Mouse (Mus musculus): ENCODE results near the gene Lamc2.

Gene Lamc2

DNA sequence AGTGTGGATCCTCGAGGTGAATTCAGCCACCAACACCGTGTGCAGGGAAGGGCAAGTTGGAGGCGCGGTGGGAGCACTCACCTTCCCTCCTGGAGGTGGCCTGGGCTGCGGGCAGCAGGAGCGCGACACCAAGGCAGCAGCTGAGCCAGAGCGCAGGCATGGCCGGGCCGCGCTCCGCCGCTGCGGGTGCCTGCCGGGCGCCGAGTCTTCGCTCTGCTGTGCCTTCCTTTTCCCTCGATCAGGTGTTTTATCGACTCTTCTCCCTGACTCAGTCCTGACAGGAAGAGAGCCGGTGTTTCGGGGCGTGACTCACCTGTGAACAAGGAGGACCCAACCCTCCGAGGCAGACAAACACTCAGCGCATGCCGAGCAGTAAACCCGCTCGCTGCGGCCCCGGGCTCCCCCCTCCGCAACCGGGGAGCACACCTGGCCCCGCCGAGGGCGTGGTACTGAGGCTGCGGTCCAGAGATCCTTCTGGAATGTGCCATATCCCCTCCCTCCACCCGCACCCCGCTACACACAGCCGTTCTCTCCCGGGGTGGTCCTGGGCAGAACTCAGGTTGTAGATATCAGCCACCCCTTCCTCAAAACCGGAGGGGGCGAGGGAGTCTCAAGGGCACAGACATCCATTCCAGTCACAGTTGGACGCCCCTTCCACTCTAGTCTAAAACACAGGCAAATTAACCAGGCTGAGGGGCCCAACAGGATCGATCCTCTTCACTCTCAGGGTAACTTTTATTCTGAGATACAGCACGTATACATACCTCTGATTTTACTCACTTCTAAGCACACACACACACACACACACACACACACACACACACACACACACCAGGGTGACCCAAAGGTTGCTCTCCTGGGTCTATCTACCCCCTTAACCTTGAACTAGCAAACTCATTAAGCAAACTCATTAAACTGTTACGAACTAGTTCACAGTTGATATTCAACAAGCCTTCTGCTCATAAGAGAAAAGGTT is at the start of gene Lamc2:
TSS of gene Lamc2 (minus strand) at position 620 of the 976 bp plus-strand sequence.
- DNase-seq (ENCODE audit: low read depth, low spot score): peak; percentile 62

DNA sequence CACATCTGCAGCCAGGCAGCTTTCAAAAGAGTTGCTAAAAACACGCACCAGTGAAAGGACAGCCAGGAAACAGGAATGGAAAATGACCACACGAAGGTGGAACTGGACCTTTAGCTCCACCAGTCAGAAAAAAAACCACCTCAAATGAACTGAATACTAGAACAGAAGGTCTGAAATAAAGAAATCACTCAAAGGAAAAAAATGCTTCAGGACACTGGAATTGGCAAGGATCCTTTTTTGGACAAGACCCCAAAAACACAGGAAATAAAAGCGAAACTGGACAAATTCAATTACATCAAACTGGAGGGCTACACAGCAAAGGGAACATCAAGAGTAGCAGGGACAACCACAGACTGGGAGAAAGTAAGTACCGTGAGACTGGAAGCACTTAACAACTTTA is 49.3 kb upstream of the Lamc2 start:
- no peak for DNase-seq (ENCODE audit: low read depth, low spot score)

DNA sequence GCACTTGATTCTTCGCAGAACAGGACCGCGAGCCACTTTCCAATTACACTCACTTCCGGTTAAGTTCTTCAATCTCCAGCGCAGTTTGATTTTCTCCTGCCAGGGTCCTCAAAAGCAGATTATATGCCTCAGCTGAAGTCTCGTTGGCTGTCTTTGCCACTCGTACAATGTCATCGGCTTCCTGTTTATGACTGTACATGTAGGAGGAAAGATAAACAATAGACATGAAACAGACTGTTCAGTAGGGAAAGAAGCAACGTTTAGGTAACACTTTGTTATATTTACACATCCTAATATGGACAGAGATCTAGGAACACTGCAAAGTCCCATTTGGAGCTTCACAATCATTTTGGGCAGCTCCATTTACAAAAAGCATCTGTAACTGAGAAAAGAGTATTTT is 45.4 kb upstream of the Lamc2 start:
- DNase-seq (ENCODE audit: low read depth, low spot score): no peak

DNA sequence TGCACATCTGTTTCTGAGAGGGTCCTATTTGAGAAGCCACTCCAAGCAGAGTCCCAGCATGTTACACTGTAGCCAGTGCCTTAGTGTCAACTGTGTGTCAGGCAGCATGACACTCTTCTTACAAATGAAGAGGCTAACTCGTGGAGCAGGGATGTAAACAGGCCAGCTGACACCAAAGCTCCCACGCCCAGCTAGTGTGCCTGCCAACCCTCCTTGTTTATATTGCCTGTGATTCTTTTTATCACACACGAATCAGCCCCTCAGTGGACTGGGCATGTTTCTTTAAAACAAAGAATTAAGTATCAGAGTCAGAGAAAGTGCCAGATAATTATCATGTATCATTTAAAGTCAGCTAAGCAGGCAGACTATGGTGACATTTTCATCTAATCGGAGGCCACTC is 41.7 kb upstream of the Lamc2 start:
- no peak for DNase-seq (ENCODE audit: low read depth, low spot score)

- DNase-seq (ENCODE audit: low read depth, low spot score): peak; percentile 92
Observed at GRCm38 (mm10) chr1:153227096-153227495, 40.8 kb upstream of the Lamc2 start.

- DNase-seq (ENCODE audit: low read depth, low spot score): no peak
Observed at GRCm38 (mm10) chr1:153225786-153226725, 39.8 kb upstream of the Lamc2 start.

DNA sequence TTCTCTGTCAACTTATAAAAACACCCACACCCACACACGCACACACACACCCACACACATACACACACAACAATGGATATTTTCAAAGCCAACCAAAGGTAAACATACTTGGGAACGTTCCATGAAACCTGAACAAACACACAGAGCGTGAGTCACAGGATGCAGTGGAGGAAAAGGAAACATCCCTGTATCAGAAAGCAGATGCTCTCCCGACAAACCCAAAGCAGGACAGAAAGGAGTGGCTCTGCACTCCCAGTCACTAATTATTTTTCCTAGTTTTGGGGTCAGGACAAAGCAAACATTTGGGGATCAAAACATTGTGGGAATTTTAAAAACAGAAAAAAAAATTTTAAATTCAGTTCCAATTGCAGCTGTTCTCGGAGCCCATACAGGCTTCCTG is 38.1 kb upstream of the Lamc2 start:
- DNase-seq (ENCODE audit: low read depth, low spot score): no peak

GRCm38 (mm10) chr1:153219376-153219775 is 33.1 kb upstream of the Lamc2 start:
- DNase-seq (ENCODE audit: low read depth, low spot score): peak; percentile 72

DNA sequence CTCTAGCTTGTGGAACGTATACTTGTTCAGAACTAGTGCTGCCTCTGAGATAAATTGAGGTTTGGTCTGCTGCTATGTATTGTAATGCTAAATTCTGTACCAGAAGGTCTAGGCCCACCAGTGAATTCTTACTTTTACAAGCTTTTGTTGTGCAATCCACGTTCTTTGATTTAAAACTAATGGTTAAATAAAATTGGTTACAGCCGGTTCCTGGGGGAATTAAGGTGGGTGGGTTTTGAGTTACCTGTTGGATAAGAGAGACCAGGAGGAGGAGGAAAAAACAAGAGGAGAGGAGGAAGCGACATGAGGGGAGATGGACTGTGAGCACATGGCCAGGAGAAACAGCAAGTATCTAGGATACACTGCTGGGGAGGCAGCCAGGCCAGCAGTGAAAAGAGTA is 30.3 kb upstream of the Lamc2 start:
- peak; percentile 44 for DNase-seq (ENCODE audit: low read depth, low spot score)

GRCm38 (mm10) chr1:153215676-153216075 is 29.4 kb upstream of the Lamc2 start:
- DNase-seq (ENCODE audit: low read depth, low spot score): peak; percentile 52

- DNase-seq (ENCODE audit: low read depth, low spot score): no peak
Observed at GRCm38 (mm10) chr1:153210992-153211391, 24.7 kb upstream of the Lamc2 start.

DNA sequence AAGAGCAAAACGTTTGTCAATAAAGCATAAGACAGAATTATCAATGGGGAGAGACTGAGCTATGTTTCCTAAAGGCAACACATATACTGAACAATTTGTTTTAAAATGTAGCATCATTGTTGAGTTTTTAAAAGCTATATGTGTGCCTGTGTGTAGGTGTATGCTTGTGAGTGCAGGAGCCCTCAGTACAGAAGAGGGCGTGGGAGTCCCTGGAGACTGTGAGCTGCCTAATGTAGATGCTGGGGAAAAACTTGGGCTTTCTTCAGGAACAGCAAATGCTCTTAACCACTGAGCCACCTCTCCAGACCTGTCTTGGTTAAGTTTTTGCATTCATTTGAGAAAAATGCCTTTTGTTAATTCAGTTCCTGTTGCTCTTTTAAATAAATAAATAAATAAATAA is 24.0 kb upstream of the Lamc2 start:
- no peak for DNase-seq (ENCODE audit: low read depth, low spot score)

- no peak for DNase-seq (ENCODE audit: low read depth, low spot score)
Observed at GRCm38 (mm10) chr1:153202195-153202594, 15.9 kb upstream of the Lamc2 start.

DNA sequence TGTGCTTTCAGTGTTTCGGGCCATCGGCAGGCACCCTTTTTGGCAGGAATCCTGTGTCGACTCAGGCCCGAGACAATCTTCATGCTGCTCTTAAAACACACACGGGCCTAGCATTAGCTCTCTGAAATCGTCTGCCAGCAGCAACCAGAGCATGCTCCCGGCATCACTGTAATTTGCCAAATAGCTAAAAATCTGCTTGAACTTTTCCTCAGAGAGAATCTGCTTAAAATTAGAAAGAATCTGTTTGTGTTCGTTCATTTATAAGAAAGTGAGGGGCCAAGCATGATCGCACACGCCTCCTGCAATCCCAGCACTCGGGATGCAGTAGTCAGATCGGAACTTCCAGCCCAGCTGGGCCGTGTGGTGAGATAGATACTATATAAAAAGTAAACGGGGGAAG is 15.2 kb upstream of the Lamc2 start:
- DNase-seq (ENCODE audit: low read depth, low spot score): no peak

DNA sequence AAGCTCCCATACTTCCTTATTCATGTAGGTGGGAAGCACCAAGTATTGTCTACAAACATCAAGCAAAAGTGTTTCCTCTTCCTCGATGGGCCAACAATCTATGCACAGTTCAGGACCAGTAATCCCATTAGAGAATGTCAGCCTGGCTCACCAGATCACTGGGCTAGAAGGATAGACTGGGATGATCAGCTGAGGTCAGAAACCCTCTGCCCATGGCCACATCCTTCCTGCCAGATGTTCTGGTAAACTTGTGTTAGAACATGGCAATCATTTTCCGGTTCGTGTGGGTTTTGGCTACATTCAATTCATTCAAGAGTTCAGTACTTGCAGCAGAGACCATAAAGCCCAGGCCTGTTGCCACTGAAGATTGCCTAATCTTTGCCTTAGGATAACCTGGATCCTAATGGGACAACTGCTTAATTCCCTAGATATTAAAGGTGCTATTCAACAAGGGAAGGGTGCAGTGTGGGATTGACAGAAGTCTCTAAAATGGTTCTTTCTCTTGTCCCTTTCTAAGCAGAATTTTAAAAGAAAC is 11.1 kb upstream of the Lamc2 start:
- no peak for DNase-seq (ENCODE audit: low read depth, low spot score)

DNA sequence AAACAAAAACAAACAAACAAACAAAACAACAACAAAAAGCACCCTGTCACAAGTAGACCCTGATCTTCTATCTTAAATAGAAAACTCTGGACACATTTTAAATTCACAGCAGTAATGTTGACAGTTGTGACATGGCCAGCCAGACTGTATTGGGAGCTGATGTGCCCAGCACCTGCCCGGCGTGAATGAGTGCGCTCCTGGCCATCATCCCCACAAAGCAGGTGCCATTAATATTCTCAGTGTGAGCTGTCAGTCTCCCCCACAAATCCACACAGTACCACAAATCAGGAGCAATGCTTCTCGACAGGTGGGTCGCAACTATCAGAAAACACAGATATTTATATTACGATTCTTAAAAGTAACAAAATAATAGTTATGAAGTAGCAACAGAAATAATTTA is 6.7 kb upstream of the Lamc2 start:
- DNase-seq (ENCODE audit: low read depth, low spot score): no peak

DNA sequence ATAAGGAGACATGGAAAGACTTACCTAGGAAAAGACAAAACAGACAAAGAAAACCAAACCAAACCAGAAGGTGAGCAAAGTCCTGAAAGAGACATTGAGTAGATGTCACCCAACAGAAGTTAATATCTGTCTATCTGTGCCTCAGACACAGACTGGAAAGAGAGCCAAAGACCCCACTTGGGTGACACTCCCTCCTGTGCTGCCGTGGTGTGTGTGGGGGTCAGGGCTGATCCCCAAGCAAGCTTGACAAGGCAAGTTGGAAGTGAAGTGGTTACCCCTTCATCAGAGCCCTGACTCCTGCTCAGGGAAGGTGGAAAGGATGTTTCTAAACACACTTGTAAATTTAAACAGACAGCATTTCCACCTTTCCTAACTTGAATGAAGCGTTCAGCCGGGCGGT is 6.1 kb upstream of the Lamc2 start:
- DNase-seq (ENCODE audit: low read depth, low spot score): no peak

DNA sequence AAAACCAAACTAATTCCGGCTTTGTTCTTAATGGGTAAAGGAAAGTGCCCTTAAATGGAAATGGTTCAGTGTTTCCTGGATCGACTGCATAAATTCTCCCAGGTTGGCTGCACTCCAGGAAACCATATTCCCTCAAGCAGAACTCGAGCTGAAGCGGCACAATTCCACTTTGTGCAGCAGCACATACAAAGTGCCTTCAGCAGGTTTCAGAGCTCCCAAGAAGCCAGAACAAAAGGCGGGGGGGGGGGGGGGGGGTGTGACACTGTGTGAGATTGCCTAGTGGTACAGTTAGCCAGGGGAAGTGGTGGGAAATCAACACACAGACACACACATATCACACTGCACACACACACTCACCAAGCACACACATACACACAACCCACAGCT is 5.7 kb upstream of the Lamc2 start:
- DNase-seq (ENCODE audit: low read depth, low spot score): peak; percentile 53

GRCm38 (mm10) chr1:153191237-153191942 is 5.1 kb upstream of the Lamc2 start:
- DNase-seq (ENCODE audit: low read depth, low spot score): peak; percentile 62

GRCm38 (mm10) chr1:153188081-153188480 is 1.8 kb upstream of the Lamc2 start:
- no peak for DNase-seq (ENCODE audit: low read depth, low spot score)

DNA sequence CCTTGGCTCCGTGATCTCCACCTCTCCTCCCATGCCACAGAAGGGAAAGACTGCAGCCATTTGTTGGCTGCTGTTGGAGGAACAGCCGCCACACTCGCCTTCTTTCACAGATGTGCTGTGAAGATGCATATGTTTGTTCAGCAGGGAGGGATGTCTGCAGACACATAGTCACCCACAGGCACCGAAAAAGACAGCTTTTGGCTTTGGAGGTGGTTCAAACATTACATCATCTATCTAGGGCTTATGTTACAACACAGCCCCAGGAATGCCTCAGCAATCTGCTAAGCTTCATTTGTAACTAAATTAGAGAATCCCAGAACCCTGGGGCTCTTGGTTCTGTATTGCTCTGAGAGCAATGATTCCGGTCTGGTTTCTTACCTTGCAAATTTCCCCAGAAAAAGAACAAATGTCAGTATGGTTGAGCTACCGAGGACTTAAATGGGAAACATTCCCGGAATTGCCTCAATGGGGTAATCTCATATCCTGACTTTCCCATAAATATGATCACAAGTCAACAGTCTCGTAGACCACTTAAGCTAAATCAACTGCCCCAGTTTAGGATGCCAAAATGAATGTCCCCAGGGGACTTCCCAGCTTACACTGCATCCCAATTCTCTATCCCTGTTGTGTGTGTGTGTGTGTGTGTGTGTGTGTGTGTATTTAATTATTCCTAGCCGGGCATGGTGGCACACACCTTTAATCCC is 5.5 kb downstream of the Lamc2 start:
- DNase-seq (ENCODE audit: low read depth, low spot score): no peak
